Mouse (Mus musculus) heart, postnatal 0 days (tissue): ENCODE results near the gene Rcor1. TPM values are rescaled to one million over a fixed set of nuclear protein-coding genes. Genes with fewer than 3 reads are reported as not detected.

Experiments
- ATAC-seq: fragments of 200-750 bp; cut with Nextera tagmentation; 2 replicates; pipeline ENCODE4 v1.8.0; 2017; ENCODE audit warnings: low read depth, moderate number of reproducible peaks, moderate library complexity; ENCODE audit not compliant: insufficient read depth
- DNase-seq: peaks from one replicate; pipeline ENCODE4 v3.0.0-alpha.2; 2016; ENCODE audit warnings: low spot score
- H3K27ac ChIP-seq: fragments of 300-500 bp; sonication (generic); 2 replicates; pipeline ENCODE4 v1.5.1; 2014; ENCODE audit warnings: low read depth, mild to moderate bottlenecking
- H3K27me3 ChIP-seq: fragments of 300-500 bp; sonication (generic); 2 replicates; pipeline ENCODE4 v1.6.1; 2014; ENCODE audit warnings: low read length, mixed read lengths; ENCODE audit not compliant: control insufficient read depth, insufficient read depth
- H3K36me3 ChIP-seq: fragments of 300-500 bp; sonication (generic); replicated peaks from 2 replicates; pipeline ENCODE4 v1.6.1; 2014; ENCODE audit warnings: low read length, mixed read lengths; ENCODE audit not compliant: control insufficient read depth, insufficient read depth
- H3K4me1 ChIP-seq: fragments of 300-500 bp; sonication (generic); 2 replicates; pipeline ENCODE4 v1.6.1; 2014; ENCODE audit warnings: antibody characterized with exemption; ENCODE audit not compliant: control insufficient read depth, insufficient read depth
- H3K4me2 ChIP-seq: fragments of 300-500 bp; sonication (generic); 2 replicates; pipeline ENCODE4 v1.6.1; 2014; ENCODE audit warnings: low read depth, mild to moderate bottlenecking, low read length, moderate library complexity
- H3K4me3 ChIP-seq: fragments of 300-500 bp; sonication (generic); 2 replicates; pipeline ENCODE4 v1.5.1; 2014; ENCODE audit warnings: low read depth, low read length
- H3K9ac ChIP-seq: fragments of 300-500 bp; sonication (generic); replicated peaks from 2 replicates; pipeline ENCODE4 v1.6.1; 2014; ENCODE audit warnings: low read depth, low read length, mixed read lengths
- H3K9me3 ChIP-seq: fragments of 300-500 bp; sonication (generic); replicated peaks from 2 replicates; pipeline ENCODE4 v1.6.1; 2016; ENCODE audit warnings: low read length; ENCODE audit not compliant: control insufficient read depth
- CTCF ChIP-seq: IDR thresholded peaks from 2 replicates; pipeline ENCODE4 v1.5.1; 2016; ENCODE audit warnings: antibody characterized with exemption, control low read depth, low read depth
- EP300 ChIP-seq: IDR thresholded peaks from 2 replicates; pipeline ENCODE4 v1.6.1; 2016; ENCODE audit warnings: antibody characterized with exemption, low read depth
- WGBS: fragments of 180-500 bp; shearing (Covaris S2); extraction: QIAGEN DNeasy Blood & Tissue Kit; methylation state at CpG from one replicate; pipeline ENCODE4 v1.1.7; 2014; 5-methylcytosine and 5-hydroxymethylcytosine counted together
- polyA plus RNA-seq: library from polyadenylated mRNA; unstranded; fragments of >200 nt; fragmentation: Nextera tagmentation; extraction: Ambion mirVana; gene quantifications from 2 replicates; pipeline ENCODE4 v1.2.1, GENCODE M21; 2015
- total RNA-seq: library from RNA; depleted of rRNA; stranded (reverse); fragments of >200 nt; gene quantifications from 2 replicates; pipeline ENCODE4 v1.2.3, GENCODE M21; 2014; ENCODE audit warnings: low replicate concordance

Rcor1 gene
- total and polyA plus RNA-seq, 2 experiments from 2014 or later: 5.1 to 14.2 TPM

DNA sequence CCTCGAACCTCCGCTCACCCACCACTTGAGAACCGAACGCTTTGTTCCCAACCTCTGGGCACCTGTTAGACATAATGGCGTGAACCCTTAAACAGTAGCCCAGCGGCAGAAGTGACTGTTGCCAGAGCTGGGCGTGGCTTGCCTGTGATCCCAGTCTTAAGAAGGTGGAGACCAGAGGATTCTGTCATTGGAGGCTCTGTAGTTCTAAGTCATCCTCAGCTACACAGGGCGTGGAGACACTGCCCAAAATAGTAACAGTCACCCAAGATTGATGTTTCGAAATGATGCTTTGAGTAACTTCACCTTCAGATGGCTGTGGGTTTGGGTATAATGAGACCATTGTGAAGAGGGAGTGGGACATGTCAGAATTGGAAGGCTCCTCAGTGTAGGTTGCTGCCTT, 35.0 kb upstream of the Rcor1 start:
- no peak overlapping the region for H3K9ac ChIP-seq
- ATAC-seq (no peak), DNase-seq (no peak)
- H3K9me3 ChIP-seq: no peaks in the 10 kb centered on the region
- no peak overlapping the region for H3K4me3 ChIP-seq
- no peaks in the 10 kb centered on the region for H3K27me3 ChIP-seq
- 75% methylated on average over 9 of the region's 9 CpGs for WGBS
- H3K4me1 ChIP-seq: peaks cover 19% of the 10 kb centered on the region
- H3K27ac ChIP-seq: no peak overlapping the region
- TF ChIP-seq EP300: no peak
- TF ChIP-seq CTCF: no peak
- H3K36me3 ChIP-seq: no peaks in the 10 kb centered on the region
- H3K4me2 ChIP-seq: no peak overlapping the region

DNA sequence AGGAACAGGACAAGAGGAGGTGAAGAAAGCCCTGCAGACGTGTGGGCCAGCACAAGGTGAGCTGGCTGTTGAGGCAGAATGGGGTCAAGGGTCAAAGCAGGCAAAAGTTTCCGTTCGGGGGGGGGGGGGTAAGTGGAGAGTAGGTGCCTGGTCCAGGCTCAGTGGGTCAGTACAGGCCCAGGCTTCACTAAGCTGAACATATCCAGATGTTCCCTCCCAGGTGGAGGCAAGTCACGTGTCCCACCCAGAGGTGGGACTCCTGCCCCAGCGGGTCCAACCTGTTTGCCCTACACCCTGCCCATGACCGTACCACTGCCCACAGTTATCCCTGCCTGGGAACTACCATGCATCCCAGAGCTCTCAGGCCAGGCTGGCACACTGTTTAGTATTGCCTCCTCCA, 33.3 kb upstream of the Rcor1 start:
- ATAC-seq (no peak), DNase-seq (no peak)
- Histone ChIP-seq H3K9ac (no peak overlapping the region), H3K27ac (no peak overlapping the region), H3K27me3 (no peaks in the 10 kb centered on the region), H3K4me3 (no peak overlapping the region), H3K9me3 (no peaks in the 10 kb centered on the region), H3K4me2 (no peak overlapping the region), H3K36me3 (no peaks in the 10 kb centered on the region), H3K4me1 (peaks cover 26% of the 10 kb centered on the region)
- 74% methylated on average over 6 of the region's 6 CpGs for WGBS
- TF ChIP-seq CTCF (no peak), EP300 (no peak)

DNA sequence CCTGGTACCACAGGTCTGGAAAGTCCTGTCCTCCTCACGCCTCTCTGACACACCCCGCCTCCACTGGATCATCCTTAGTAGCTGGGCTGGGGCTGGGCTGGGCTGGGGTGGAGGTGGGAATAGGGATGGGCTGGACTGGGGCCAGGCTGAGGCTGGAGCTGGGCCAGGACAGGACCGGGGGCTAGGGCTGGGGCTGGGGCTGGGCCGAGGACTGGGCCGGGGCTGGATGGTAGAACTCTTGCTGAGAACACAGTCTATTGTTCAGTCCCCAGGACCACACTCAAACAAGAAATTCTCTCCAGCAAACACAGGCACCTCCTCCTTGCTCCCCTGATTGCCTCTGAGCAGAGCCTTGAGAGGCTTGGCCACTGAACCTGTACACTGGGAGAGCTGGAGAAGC, 32.8 kb upstream of the Rcor1 start:
- DNase-seq (no peak), ATAC-seq (peak; percentile 2; the same call in 1 of the 2 replicates)
- H3K4me1 ChIP-seq: peaks cover 26% of the 10 kb centered on the region
- no peaks in the 10 kb centered on the region for H3K36me3 ChIP-seq
- H3K9me3 ChIP-seq: no peaks in the 10 kb centered on the region
- H3K27ac ChIP-seq: 0 out of 2 replicates have a peak overlapping the region, but pooled peaks have one; percentile 2
- no peaks in the 10 kb centered on the region for H3K27me3 ChIP-seq
- H3K9ac ChIP-seq: no peak overlapping the region
- no peak for TF ChIP-seq CTCF
- H3K4me3 ChIP-seq: no peak overlapping the region
- 53% methylated on average over 5 of the region's 5 CpGs for WGBS
- no peak overlapping the region for H3K4me2 ChIP-seq

DNA sequence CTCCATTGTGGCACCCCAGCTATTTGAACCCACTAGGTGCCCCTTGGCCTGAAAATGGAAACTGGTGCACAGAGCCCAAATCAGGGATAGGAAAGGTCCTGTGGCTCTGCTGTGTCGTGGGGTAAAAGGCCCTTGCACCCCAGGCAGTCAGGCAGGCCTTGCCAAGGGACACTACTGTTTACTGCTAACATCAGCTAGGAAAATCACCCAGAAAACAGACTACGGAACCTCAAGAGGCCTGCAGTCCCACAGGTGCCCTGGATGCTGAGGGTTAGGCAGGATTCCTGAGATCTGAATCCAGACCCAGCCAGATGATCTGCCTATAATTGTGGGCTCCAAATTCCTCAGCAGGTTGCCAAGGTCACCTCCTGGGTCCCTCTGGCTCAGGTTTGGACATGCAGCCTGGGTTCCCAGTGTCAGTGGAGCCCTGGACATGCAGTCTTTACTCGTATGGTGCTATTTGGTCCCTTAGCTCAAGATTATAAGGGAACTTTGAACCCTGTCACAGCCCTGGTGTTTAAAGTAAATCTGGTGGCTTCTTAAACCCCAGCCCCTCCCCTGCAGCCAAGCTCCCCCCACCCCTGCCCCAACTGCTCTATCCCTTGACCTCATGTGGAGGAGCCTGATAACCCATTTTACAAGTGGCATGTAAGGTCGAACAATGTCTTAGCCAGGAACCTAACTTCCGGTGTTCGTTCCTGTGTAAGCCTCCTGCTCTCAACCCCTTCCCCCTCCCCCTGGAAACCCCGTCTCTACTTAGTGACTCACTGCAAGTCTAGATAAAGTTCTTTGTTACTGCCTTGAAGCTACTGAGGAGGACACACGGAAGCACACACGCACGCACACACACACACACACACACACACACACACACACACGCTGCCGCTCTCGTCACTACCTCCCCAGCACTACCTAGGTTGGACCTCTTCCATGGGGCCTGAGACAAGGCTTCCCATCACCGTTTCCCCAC, 31.7 kb upstream of the Rcor1 start:
- Histone ChIP-seq H3K9ac (no peak overlapping the region), H3K27me3 (no peaks in the 10 kb centered on the region), H3K9me3 (no peaks in the 10 kb centered on the region), H3K27ac (peak overlapping the region; percentile 61), H3K4me2 (no peak overlapping the region), H3K4me3 (no peak overlapping the region), H3K4me1 (peaks cover 26% of the 10 kb centered on the region), H3K36me3 (no peaks in the 10 kb centered on the region)
- 39% methylated on average over 14 of the region's 14 CpGs for WGBS
- TF ChIP-seq EP300: no peak
- no peak for TF ChIP-seq CTCF
- ATAC-seq (peak; percentile 74), DNase-seq (peak; percentile 83)

DNA sequence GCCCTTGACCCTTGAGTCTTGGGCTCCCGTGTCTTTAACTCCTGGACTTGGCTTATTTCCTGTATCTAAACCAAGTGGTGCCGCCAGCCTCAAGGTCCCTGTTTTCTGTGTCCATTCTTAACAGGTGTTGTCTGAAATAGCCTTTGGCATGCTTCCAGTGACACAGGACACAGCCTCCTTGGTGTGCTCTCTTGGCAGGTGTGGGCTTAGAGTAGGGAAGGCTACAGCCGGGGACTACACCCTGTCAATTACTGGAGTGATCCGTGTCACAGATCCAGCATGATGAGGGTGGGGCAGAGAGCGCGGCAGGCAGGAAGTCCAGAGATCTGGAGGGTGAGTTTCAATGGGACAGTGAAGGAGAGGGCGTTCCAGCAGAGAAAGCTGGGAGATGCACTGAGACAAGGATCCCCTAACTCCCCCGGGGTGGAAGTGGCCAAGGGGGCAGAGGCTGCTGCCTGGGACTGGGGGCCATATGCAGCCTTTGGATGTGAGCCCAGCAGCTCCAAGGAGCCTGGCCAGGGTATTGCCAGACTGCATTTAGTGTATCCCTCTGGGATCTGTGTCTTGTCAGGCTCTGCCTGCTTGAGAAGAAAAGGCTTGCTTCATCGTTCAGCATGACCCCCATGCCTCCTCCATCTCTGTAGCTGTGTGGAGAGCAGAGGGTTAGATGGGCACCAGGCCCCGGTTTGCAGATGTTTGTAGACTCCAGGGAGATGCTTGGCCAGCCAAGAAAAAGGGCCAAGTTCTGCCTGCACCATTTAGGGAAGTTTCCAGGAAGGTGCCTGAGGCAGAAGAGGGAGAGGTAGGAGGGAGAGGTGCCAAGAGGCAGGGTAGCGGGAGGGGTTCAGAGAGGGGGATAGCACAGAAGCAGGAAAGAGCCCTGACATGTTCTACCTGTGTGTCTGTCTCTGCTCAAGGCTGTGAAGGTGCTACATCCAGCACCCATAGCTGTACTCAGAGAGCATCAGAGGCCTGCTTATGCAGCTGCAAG, 30.4 kb upstream of the Rcor1 start:
- Histone ChIP-seq H3K4me1 (peaks cover 26% of the 10 kb centered on the region), H3K4me2 (no peak overlapping the region), H3K36me3 (no peaks in the 10 kb centered on the region), H3K27ac (peak overlapping the region; percentile 61), H3K9me3 (no peaks in the 10 kb centered on the region), H3K9ac (peak overlapping the region; percentile 0; the same call in 1 of the 2 replicates), H3K27me3 (no peaks in the 10 kb centered on the region), H3K4me3 (no peak overlapping the region)
- ATAC-seq (no peak), DNase-seq (no peak)
- WGBS: 28% methylated on average over 11 of the region's 11 CpGs
- TF ChIP-seq CTCF (no peak), EP300 (no peak)
